Mouse (Mus musculus): ENCODE measurements around the gene Rab36.

Rab36 gene

GRCm38 (mm10) chr10:75075665-75076064 lies 38.8 kb downstream of the Rab36 start:
- no peak for DNase-seq

- DNase-seq = no peak
These were observed 41.6 kb downstream of the Rab36 start for GRCm38 (mm10) chr10:75078174-75079128.

GRCm38 (mm10) chr10:75085330-75085729 lies 48.5 kb downstream of the Rab36 start:
- DNase-seq = no peak

- no peak for DNase-seq
These were observed 51.6 kb downstream of the Rab36 start for GRCm38 (mm10) chr10:75088471-75088870.

GRCm38 (mm10) chr10:75091478-75092152 lies 54.8 kb downstream of the Rab36 start:
- peak; percentile 50 for DNase-seq

- no peak for DNase-seq
These were observed 56.6 kb downstream of the Rab36 start for GRCm38 (mm10) chr10:75093252-75093987.

- DNase-seq = no peak
These were observed 57.5 kb downstream of the Rab36 start for GRCm38 (mm10) chr10:75094338-75094737.

GRCm38 (mm10) chr10:75095216-75095615 lies 58.4 kb downstream of the Rab36 start:
- DNase-seq = no peak

GRCm38 (mm10) chr10:75098446-75099183 lies 61.8 kb downstream of the Rab36 start:
- DNase-seq = no peak

GRCm38 (mm10) chr10:75100298-75100697 lies 63.4 kb downstream of the Rab36 start:
- no peak for DNase-seq

- no peak for DNase-seq
These were observed 66.6 kb downstream of the Rab36 start for GRCm38 (mm10) chr10:75103502-75103901.
